In genomic region chr1:153087771-153088170, GRCm38 (mm10) we compare ENCODE assay signal across 22 mouse cellular contexts.
DNase-seq lines count a peak whose midpoint lies in the region; ATAC-seq and TF ChIP-seq lines count a peak whose summit lies in the region.
"Had no signal": no experiment of that assay in that cellular context is flagged by ENCODE, and none has a peak within 500 bp of the region (broad histone marks: within the 10 kb centered on the region; RNA-seq: fewer than 3 reads in every experiment).

No protein-coding gene starts in this region.

- H3K36me3 ChIP-seq in MEL (ENCODE audit: control insufficient read depth in 1 of 2, insufficient read depth in 2 of 2, low read length in 2 of 2): peaks cover 0 to 15% of the 10 kb centered on the region in 2 experiments; a peak in 2 of 4 replicates
- H3K36me3 ChIP-seq: embryonic facial prominence, embryonic 12.5 days; forebrain, embryonic 12.5 days; G1E; heart, embryonic 12.5 days had no signal

- TF ChIP-seq EP300 in MEL (IDR thresholded peaks at IDR 0.05; ENCODE audit: low read depth in 1 of 2, low read length in 2 of 2): no peak

- no peaks in the 10 kb centered on the region for H3K27me3 ChIP-seq in MEL (ENCODE audit: control insufficient read depth in 1 of 2, insufficient read depth in 2 of 2, low read length in 2 of 2)
- H3K27me3 ChIP-seq: embryonic facial prominence, embryonic 12.5 days; hindbrain, embryonic 15.5 days had no signal

- H3K4me3 ChIP-seq in MEL (ENCODE audit: control insufficient read depth in 1 of 2, insufficient read depth in 1 of 2, low read depth in 2 of 2, low read length in 2 of 2): no peak overlapping the region
- H3K4me3 ChIP-seq: embryonic facial prominence, embryonic 12.5 days; forebrain, embryonic 12.5 days; heart, embryonic 12.5 days; hindbrain, embryonic 10.5 days; hindbrain, embryonic 15.5 days had no signal

- H3K27ac ChIP-seq in MEL (ENCODE audit: control insufficient read depth, low read depth, low read length): no peak overlapping the region
- H3K27ac ChIP-seq: embryonic facial prominence, embryonic 12.5 days; forebrain, embryonic 12.5 days; hindbrain, embryonic 10.5 days; hindbrain, embryonic 15.5 days had no signal

- TF ChIP-seq POLR2A in MEL (IDR thresholded peaks at IDR 0.05; ENCODE audit: control insufficient read depth in 1 of 2, insufficient read depth in 1 of 2, low read depth in 1 of 2, low read length in 2 of 2, poor library complexity in 1 of 2): no peak

- ATAC-seq in activated CD4-positive, CD25-positive, alpha-beta regulatory T cell, adult 4 months: peak; percentile 50
- ATAC-seq: forebrain, embryonic 16.5 days had no signal

- TF ChIP-seq RAD21 in MEL (IDR thresholded peaks at IDR 0.05; ENCODE audit: low read depth, low read length): no peak

- H3K9ac ChIP-seq in MEL (ENCODE audit: control insufficient read depth, low read depth, low read length, poor library complexity, severe bottlenecking): no peak overlapping the region
- H3K9ac ChIP-seq: embryonic facial prominence, embryonic 12.5 days; forebrain, embryonic 12.5 days; heart, embryonic 12.5 days; hindbrain, embryonic 15.5 days had no signal

- H3K9me3 ChIP-seq in MEL (replicated peaks; ENCODE audit: insufficient read depth, low read length): no peaks in the 10 kb centered on the region
- H3K9me3 ChIP-seq: embryonic facial prominence, embryonic 12.5 days; forebrain, embryonic 12.5 days; G1E; heart, embryonic 12.5 days; hindbrain, embryonic 15.5 days had no signal

- H3K79me2 ChIP-seq in MEL (ENCODE audit: control insufficient read depth, insufficient read depth, low read length, poor library complexity): no peaks in the 10 kb centered on the region

- peaks cover 12 to 43% of the 10 kb centered on the region in 2 experiments for H3K4me1 ChIP-seq in MEL (ENCODE audit: control insufficient read depth in 1 of 2, insufficient read depth in 2 of 2, low read length in 2 of 2)
- H3K4me1 ChIP-seq: forebrain, embryonic 12.5 days had no signal

- TF ChIP-seq CTCF in MEL (IDR thresholded peaks at IDR 0.05 in 2 of 3, conservative IDR thresholded peaks at IDR 0.05 in 1 of 3; ENCODE audit: control insufficient read depth in 1 of 3, insufficient read depth in 1 of 3, low read depth in 2 of 3, low read length in 3 of 3, poor library complexity in 1 of 3, severe bottlenecking in 1 of 3): no peak

- peak; percentile 78 for DNase-seq in CD4-positive helper T cell, adult 2 months (ENCODE audit: low read depth, low spot score)
- DNase-seq in MEL (ENCODE audit: low read depth, low spot score): peak; percentile 24
- peak; percentile 9 to 14 for DNase-seq in natural killer cell, adult 2 months (ENCODE audit: low spot score in 2 of 2)
- no peak for DNase-seq in urinary bladder, adult 2 months (ENCODE audit: low spot score)
- no peak for DNase-seq in left cerebral cortex, adult 18-20 months (ENCODE audit: low spot score in 2 of 2)
- DNase-seq in thymus, postnatal 0 days (ENCODE audit: low spot score): no peak
- DNase-seq: adrenal gland, postnatal 10 days; B cell, adult 2 months; cerebellum, adult 11 months; cerebellum, adult 8-10 months; cerebellum, postnatal 14 days; embryo, embryonic 11 days; gastrocnemius, postnatal 10 days; kidney, adult 11 months had no signal

TF ChIP-seq in MEL, 35 proteins besides CTCF, POLR2A, EP300 and RAD21:
- TF ChIP-seq ZMIZ1 (IDR thresholded peaks at IDR 0.05; ENCODE audit: low read depth, low read length) (no peak), SMC3 (IDR thresholded peaks at IDR 0.05; ENCODE audit: low read depth, low read length) (no peak), JUND (IDR thresholded peaks at IDR 0.05; ENCODE audit: low read depth, low read length) (no peak), MYB (IDR thresholded peaks at IDR 0.05; ENCODE audit: low read depth, low read length) (no peak), USF2 (IDR thresholded peaks at IDR 0.05; ENCODE audit: borderline replicate concordance in 1 of 2, insufficient read depth in 1 of 2, low read depth in 1 of 2, low read length in 2 of 2) (no peak), MAFK (IDR thresholded peaks at IDR 0.05; ENCODE audit: borderline replicate concordance, low read depth, low read length) (no peak), ZC3H11A (IDR thresholded peaks at IDR 0.05; ENCODE audit: low read depth, low read length) (no peak), TBP (IDR thresholded peaks at IDR 0.05; ENCODE audit: low read depth, low read length) (no peak), RCOR1 (IDR thresholded peaks at IDR 0.05; ENCODE audit: low read depth, low read length) (no peak), MAX (IDR thresholded peaks at IDR 0.05; ENCODE audit: low read length) (no peak), MEF2A (IDR thresholded peaks at IDR 0.05; ENCODE audit: extremely low read depth, insufficient replicate concordance, low read depth, low read length, poor library complexity, severe bottlenecking) (no peak), ZNF384 (IDR thresholded peaks at IDR 0.05; ENCODE audit: low read depth, low read length) (no peak), UBTF (IDR thresholded peaks at IDR 0.05; ENCODE audit: borderline replicate concordance, insufficient read depth, low read depth, low read length) (no peak)
TF ChIP-seq in MEL: peak in this region for 0.

Comparison
In these comparisons a context has a peak if more than half of its experiments do, and no peak if none do; other contexts are left out.
1. DNase-seq: peak in CD4-positive helper T cell, adult 2 months (single experiment), MEL (single experiment) and natural killer cell, adult 2 months (2 of 2); none in urinary bladder, adult 2 months (single experiment), left cerebral cortex, adult 18-20 months (0 of 2) and thymus, postnatal 0 days (single experiment).